Mouse (Mus musculus): Measurements from ENCODE around the gene Jhy.

Jhy gene

GRCm38 (mm10) chr9:40858461-40859160 lies 105.3 kb downstream of the Jhy start:
- no peak for DNase-seq (ENCODE audit: low spot score in 2 of 2)

GRCm38 (mm10) chr9:40851515-40851914 lies 112.4 kb downstream of the Jhy start:
- DNase-seq (ENCODE audit: low spot score in 2 of 2) = no peak
